Mouse (Mus musculus) left cerebral cortex, postnatal 25 days (tissue): ENCODE measurements at regions not wholly inside any gene's neighbourhood (a gene's known extent, or its start where the extent isn't known, plus 50 kb on each side); places are given as distances from the start of the nearest gene placed in this dataset.

Source experiments
- DNase-seq, 2 experiments: peaks; one replicate each; pipeline ENCODE4 v3.0.0; 2022; ENCODE audit warnings: low spot score in 2 of 2, mixed read lengths in 1 of 2
- intact Hi-C: fragments of 180-260 bp; cut with DNase I; formaldehyde crosslinking; loops from one replicate; pipeline ENCODE4 v1.15.1; 2025

DNA sequence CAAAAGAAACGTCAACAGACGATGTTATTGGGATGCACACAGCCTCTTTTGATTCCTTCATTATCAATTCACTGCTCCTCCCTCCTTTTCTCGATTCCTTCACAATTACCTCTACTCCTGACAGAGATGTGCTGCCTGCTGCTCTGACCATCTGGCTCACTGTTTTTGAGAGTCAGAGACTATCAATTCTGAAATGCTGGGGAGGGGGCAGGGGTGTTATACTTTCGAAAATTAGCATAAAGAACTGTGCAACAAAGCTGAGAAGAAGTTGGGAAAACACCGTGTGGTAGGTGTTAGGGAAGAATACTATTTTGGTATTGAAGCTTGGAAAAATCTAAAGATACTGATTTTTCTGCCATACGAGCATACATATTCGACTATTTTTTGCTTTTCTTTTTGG is 96.4 kb downstream of the Nedd1 start:
- peak in 1 of 2 experiments; percentile 74 for DNase-seq
- intact Hi-C loops, result no loop called here

DNA sequence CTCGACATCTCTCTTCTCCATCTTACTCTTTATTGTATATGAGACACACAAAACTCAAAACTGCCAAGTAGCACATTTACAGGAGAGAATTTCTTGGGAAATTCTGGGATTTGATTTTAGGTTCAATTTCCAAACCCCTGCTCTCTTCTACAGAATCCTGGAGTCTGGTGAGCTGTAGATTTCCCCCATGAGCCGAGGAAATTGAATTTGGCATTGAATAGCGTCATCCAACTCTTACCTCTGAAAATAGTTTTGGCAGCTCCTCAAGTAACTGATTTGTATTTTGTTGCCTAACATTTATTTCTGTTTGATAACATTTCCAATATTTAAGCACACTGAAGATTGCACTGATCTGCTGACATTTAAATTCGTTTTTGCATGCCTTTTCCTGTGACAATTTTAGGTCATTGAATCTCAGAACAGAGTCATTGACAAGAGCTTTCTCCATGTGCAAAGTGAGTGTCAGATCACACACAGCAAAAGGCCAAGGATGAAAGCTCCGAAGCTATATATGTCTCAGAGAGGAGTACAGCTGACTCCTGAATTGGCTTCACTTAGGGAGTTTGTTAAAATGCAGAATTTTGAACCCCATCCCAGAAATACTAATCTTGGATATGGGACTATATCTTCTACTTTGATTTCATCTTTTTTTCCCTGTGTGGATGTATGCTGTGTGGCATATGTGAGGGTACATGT is 106.4 kb downstream of the Nedd1 start:
- peak in 1 of 2 experiments; percentile 37 for DNase-seq
- intact Hi-C loops, result no loop called here

DNA sequence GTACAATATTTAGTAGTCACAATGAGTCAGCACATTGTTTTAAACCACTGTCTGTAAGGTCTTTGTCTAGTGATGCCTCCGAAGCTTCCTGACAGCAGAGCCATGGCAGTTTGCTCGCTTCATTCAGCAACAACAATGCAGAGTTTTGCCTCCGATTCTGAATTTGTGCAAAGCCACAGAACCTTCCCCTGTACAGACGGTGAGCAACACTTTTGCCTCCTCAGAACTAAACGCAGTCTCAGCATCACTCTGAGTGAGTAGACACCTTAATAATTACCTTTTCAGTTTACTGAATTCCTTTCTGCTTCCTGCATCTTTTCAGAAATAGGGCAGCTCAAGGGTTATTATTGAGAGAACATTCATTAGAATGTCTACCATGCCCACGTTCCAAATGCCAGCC is 107.9 kb downstream of the Nedd1 start:
- intact Hi-C loops, result no loop called here
- no peak for DNase-seq

DNA sequence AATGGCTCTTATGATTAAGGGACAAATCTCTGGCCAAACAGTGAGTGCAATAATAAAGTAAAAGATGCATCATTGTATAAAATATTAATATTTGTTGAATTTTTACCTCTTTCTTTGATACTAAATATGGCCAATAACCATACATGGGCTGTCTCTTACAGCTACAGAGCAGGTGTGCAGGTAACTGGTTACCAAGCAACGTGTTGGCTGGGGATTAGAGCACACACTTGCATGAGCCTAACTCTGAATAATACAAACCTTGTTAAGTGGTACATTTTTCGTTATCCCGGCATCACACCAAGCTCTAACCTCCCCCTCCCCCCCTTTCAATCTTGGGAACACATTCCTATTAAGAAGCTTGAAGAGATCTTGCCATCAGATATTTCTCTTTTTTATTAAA is 111.2 kb downstream of the Nedd1 start:
- intact Hi-C loops, result no loop called here
- no peak for DNase-seq

DNA sequence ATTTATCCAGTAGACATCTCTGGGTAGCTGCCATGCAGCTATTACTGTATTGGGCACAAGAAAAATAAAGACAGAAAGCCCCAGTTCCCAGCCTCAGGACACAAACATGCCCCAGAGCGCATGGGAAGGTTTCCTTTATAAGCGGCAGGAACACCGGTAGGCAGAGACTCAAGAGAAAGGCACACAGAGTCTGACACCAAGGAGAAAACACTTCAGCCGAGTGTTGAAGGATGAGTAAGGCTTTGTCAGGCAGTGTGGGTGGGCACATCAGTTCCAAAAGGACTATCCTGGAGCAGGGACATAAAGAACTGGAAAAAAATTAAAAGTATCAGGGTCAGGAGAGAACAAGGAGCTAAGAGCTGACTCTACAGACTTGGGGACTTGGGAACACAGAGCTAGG is 115.5 kb downstream of the Nedd1 start:
- intact Hi-C loops, result no loop called here
- DNase-seq, result peak; percentile 17 to 70

DNA sequence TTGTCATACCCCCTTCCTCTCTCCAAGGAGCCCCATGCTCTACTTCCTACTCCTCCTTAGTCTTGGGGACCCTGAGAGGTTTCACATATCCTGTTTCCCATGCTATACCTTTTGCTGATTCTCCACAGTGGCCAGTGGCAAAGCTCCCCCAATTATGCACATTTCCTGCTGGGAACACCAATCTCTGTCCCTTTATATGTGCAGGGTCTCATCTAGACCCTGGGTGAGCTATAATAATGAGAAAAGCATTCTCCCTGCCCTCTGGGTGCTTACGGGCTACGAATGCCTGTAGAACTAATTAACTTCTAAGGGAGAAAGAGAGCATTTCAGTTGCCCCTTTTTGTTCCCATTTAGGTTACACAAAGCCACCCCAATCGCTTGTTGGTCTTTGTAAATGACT is 116.6 kb downstream of the Nedd1 start:
- intact Hi-C loops, result no loop called here
- no peak for DNase-seq

DNA sequence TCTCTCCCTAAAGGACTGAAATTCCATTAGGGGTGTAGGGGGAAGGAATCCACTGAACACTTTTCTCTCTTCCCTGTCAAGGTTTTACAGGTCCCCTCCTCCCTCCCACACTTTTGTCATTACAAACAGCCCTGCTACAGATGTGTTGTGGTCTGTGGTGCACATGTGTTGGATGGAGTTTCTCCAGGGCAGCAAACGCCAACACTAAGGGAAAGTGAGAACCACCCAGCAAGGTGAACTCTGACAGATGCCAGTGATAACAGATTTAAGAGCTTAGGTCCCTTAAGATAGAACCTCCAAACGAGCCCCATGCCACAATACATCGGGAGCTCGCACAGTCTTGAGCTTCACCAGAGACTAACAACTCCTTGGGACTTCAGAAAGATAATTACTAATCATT is 122.1 kb downstream of the Nedd1 start:
- no peak for DNase-seq
- intact Hi-C loops, result no loop called here

DNA sequence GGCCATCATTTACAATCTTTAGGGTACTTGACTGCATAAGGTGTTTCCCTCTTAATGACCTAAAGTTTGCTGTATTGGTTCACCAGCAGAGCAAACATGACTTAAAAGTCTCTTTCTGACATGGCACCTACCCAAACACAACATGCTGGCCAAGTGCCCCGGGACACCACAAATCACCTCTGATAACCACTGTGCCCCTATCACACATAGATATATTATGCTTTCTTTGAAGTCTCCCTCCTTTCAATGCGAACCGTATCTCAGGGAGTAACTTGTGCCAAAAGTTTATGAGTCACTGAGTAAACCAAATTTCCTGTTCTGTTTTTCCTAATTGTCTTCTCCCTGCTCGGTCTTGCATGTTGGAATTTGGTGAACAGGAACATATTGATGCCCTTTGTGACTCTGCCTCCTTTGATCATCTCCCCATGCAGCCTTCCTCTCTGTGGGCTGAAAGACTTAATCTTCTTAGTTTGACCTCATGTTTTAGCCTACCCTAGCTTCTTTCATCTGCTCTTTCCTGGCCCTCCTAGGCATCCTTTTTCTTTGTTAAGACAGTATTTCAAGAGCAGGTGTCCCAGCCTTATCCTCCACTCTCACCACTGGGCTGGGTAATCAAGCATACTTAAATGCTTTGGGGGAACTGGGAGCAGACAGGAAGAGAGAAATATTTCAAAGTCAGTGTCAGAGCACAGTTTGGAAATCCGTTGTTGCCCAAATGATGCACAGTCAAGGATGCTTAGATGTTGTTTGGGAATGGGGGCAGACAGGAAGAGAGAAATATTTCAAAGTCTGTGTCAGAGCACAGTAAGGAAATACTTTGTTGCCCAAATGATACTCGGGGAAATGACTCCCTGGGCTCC is 126.5 kb downstream of the Nedd1 start:
- intact Hi-C loops, result no loop called here
- DNase-seq, result no peak

DNA sequence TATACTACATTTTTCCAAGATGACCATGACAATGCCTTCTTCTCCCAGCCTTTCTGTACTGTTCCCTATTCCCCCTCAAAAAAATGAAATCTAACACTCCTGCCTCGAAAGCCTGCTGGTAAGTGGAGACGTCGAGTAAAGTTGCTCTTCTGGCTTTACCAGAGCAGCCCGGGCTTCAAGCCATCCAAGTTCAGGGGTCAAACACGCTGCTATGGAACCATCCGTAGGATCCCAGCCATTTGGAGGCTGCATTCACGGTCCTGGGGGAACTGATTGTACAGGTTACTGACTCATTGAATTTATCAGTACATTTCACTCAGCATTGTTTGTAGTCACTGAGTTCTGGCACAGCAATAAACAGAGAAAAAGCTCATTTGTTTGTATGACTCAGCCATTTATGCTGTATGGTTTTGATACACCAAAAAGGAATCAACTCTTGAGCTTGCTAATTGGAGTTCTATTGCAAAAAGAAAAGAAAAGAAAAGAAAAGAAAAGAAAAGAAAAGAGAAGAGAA is 128.2 kb downstream of the Nedd1 start:
- intact Hi-C loops, result no loop called here

DNA sequence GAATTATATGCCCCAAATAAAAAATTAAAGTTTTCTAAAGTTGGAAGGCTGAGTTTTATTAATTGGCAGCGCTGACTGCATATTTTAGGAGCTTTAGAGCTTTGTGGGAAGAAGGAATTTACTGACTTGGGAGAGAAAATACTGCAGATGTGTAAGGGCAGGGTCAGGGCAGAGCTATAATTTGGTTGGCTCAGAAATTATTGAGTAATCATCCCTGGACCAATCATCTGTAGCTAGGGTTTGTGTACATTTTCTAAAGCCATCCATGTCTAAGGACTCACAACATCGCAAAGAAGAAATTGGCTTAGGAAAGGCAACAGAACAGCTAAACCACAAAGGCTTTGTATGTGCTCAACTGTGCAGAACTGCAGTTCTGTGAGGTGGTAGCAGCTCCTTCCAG is 143.3 kb downstream of the Nedd1 start:
- intact Hi-C loops, result no loop called here
- DNase-seq, result no peak

More for the DNA sequence above, 128.2 kb downstream of the Nedd1 start:
- DNase-seq, result no peak

DNA sequence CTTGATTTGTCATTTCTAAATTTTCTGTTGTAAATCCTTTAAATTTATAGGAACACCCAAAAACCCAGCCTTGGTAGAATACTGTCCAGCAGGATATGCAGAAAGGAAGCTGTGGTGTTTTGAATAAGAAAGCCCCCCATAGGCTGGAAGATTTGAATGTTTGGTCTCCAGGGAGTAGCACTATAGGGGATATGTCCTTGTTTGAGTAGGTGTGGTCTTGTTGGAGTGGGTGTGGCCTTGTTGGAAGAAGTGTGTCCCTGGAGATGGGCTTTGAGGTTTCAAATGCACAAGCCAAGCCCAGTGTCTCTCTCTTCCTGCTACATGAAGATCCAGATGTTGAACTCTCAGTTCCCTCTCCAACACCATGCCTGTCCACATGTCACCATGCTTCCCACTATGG is 151.7 kb downstream of the Nedd1 start:
- DNase-seq, result no peak
- intact Hi-C loops, result no loop called here

DNA sequence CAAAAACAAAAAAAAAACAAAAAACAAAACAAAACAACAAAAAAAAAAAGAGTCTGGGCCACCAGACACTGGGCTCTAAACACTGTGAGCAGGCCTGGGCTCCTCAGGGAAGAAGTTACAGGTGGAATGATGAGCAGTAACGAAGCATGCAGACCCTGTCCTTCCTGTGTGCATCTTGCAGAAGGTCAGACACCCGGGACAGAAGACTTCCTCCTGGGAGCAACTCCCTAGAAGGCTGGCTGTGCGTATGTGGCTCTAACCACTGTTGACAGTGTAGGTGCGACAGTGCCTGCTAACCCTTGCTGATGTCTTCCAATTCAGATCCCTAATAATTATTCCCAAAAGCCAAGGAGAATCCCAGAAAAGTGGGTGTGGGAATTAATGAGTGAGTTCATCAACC is 164.8 kb downstream of the Nedd1 start:
- intact Hi-C loops, result no loop called here
- no peak for DNase-seq

DNA sequence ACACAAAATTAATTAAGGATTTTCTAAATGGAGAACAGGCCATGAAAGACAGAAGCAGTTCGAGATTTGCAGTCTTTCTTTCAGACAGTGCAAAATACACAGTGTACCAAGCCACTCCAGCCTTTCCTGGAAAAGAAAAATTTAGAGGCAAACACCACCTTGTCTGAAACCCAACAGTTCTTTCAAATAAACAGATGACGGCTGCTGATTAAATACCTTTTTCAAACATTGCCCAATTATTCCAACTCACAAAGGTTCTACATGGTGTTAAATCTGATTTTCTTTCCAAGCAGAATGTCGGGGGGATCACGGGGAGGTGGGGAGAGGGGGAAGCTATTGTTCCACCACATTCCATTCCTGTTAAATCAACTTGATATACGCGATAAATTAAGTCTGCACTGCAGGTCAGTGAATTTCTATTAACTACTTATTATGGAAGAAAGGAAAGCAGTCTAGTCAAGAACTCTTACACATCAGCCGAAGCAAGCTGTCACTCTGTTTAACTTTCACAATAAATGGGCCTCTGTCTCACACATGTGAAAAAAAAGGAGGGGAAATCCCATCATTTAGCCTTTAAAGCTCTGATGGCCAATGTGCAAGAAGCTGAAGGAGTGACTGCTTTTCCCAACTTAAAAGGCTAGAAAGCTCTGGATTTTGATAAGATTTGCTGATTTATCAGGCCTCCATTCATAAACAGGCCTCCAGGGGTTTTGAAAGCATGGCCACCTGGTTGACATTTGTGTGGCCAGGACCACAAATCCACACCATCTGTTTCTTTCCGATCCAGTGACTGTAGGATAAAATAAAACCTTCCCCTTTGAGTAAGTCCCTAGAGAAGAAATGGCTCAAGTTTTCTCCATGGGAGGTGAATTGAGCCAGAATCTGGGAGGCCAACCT is 165.4 kb downstream of the Nedd1 start:
- no peak for DNase-seq

DNA sequence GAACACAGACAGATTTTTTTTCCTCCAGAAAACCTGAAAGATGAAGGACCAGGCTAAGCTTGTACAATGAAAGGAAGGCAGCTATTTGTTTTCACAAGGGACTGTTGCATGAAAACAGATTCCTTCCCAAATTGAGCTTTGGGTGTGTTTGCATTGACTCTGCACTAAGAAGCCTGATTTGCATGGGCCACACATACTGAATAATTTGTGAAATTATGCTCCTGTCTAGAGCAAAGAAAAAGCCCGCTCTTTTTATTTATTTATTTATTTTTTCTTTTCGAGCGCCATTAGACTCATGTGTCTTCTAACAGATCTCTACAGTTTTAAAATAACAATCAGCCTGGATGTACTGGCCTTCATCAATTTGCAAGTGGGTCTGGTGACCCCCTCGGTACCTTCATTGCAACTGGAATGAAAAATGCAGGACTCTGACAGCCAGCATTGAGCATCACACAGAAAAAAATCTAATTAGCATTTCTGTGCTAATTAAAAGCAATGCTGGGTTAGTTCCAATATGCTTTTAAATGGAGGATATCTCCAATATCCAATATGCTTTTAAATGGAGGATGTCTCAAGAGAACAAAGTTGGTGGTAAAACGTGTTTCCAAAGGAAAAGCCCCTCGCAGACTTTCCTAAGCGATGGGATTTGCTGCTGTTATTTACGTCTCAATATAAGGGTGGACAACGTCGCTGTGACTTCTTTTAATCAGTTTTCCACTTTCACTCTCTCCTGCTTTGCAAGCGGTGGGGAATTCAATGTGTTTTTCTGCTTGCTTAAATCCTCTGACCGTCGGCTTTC is 166.3 kb downstream of the Nedd1 start:
- intact Hi-C loops, result no loop called here
- DNase-seq, result no peak

More for the DNA sequence above, 165.4 kb downstream of the Nedd1 start:
- intact Hi-C loops, result no loop called here

DNA sequence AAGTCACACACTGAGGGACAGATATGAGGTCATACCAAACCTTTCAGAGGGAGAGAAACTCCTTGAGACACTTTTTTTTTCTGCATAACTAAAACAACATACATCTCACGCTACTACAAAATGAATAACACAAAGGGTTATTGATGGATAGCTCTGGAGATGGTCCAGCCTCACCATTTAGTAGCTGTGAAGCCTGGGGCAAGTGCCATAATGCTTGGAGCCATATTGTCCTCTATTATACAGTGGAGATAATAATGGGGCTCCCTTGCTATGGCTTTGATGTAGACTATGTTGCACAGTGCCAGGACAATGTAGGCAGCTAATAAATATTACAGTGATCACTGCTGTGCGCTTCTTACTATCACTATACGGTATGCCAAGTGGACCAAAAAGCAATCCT is 168.3 kb downstream of the Nedd1 start:
- intact Hi-C loops, result no loop called here

DNA sequence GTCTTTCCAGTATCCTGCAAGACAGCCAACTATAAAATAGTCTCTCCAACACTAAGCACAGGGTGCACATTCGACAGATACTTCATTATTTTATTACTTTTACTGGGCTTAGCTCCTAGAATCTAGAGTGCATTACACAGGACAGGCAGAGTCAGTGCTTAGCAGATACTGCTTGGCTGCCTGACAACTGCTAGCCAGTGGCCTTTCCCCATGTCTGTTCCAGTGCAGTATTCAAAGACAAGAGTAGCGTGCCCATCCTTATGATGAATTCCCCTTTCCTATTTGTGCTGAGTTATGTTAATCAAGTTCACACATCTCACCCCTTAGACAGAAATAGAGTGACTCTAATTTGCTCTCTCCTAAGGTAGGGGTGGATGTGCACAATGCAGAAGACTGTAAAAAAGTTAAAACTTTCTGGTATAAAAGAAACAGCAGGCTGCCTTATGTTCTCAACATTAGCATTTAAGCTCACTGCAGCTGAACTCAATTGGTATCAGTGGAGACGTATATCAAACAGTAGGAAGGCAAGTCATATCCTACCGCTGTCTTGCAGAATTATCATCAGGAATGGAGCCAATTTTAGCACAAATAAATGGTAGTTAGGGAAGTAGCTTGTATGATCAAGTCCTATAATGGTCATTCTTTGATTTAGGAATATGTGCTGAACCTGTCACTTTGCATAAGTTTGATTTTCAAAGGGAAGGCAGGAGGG is 173.2 kb downstream of the Nedd1 start:
- intact Hi-C loops, result no loop called here
- no peak for DNase-seq

More for the DNA sequence above, 168.3 kb downstream of the Nedd1 start:
- DNase-seq, result no peak

DNA sequence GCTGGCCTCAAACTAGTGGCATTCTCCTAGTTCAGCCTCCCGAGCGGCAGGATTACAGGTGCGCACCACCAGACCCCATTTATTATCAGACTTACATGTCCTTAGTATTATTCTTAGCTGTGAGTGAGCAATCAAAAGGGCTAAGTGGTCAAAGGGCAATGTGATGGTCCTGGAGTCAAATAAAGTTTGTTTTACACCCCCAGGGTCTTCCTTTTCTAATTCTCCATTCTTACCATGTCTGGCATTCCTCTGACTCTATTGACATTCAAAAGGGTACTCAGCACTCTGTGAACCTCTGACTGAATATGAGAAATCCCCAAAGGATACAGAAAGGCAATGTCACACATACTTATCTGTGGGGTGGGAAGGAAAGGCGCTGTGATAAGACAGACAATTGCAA is 183.8 kb downstream of the Nedd1 start:
- DNase-seq, result no peak
- intact Hi-C loops, result no loop called here

DNA sequence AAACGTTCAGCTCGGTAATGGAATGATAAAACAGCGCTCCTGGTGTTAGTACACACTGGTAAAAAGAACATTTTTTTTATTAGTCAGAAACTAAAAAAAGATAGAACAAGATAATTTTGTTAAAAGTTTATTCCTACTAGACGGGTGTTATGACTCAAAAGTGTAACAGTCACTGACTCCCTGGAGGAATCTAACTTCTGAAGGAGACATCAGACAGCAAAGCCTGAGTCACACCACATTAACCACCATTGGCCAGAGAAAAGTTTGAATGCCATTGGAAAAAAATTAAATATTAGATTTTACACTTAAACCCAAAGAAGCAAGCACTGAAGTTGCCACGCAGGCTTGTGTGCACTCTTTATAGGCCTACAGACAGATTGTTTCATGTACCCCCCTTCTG is 205.3 kb downstream of the Nedd1 start:
- intact Hi-C loops, result no loop called here
- DNase-seq, result no peak

DNA sequence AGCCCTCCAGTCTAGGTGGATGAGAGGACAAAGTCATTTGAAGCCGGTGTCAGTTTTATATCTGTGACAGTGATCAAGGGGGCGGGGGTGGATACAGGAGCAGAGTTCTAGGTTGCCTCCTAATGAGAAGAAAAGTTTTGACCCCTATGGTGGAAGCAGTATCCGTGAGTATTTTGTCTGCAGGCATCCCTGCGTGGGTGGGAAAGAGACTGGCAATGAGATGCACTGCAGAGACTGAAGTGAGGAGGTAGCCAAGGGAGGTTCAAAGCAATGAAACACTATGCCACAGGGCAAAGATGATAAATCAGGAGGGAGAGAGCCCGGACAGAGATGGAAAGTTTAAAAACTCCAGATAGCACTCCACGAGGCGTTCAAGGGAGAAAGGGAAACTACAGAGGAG is 210.5 kb downstream of the Nedd1 start:
- intact Hi-C loops, result no loop called here
- DNase-seq, result peak in 1 of 2 experiments; percentile 14
